In genomic region chr5:112977089-112977488, GRCm38 (mm10) we compare ENCODE assay signal across 25 mouse cellular contexts. TPM values are rescaled to one million over a fixed set of nuclear protein-coding genes. Genes with fewer than 3 reads are reported as not detected.
DNase-seq lines count a peak whose midpoint lies in the region; ATAC-seq and TF ChIP-seq lines count a peak whose summit lies in the region.
"Had no signal": no experiment of that assay in that cellular context is flagged by ENCODE, and none has a peak within 500 bp of the region (broad histone marks: within the 10 kb centered on the region; RNA-seq: fewer than 3 reads in every experiment).

No protein-coding gene starts in this region.

- H3K9me3 ChIP-seq in heart, embryonic 12.5 days (replicated peaks): no peaks in the 10 kb centered on the region
- H3K9me3 ChIP-seq in midbrain, postnatal 0 days (ENCODE audit: low read length): no peaks in the 10 kb centered on the region
- H3K9me3 ChIP-seq in midbrain, embryonic 15.5 days: no peaks in the 10 kb centered on the region
- H3K9me3 ChIP-seq: embryonic facial prominence, embryonic 12.5 days; hindbrain, embryonic 15.5 days; intestine, embryonic 15.5 days; limb, embryonic 12.5 days; liver, embryonic 12.5 days; lung, embryonic 15.5 days; midbrain, embryonic 13.5 days; neural tube, embryonic 12.5 days had no signal

- no peak overlapping the region for H3K4me2 ChIP-seq in heart, embryonic 12.5 days
- no peak overlapping the region for H3K4me2 ChIP-seq in midbrain, postnatal 0 days (ENCODE audit: low read depth, low read length, poor library complexity, severe bottlenecking)
- H3K4me2 ChIP-seq in midbrain, embryonic 15.5 days: no peak overlapping the region
- H3K4me2 ChIP-seq: embryonic facial prominence, embryonic 12.5 days; hindbrain, embryonic 15.5 days; intestine, embryonic 15.5 days; limb, embryonic 12.5 days; liver, embryonic 12.5 days; lung, embryonic 15.5 days; midbrain, embryonic 13.5 days; neural tube, embryonic 12.5 days had no signal

- 39% methylated on average over 5 of the region's 5 CpGs for WGBS in heart, embryonic 12.5 days
- WGBS in heart, adult 2 months: 22% methylated on average over 5 of the region's 5 CpGs
- 73% methylated on average over 5 of the region's 5 CpGs for WGBS in midbrain, postnatal 0 days
- WGBS in midbrain, embryonic 15.5 days: 82% methylated on average over 5 of the region's 5 CpGs

- 0 out of 2 replicates have a peak overlapping the region, but pooled peaks have one; percentile 39 for H3K27ac ChIP-seq in heart, embryonic 12.5 days (ENCODE audit: poor library complexity, severe bottlenecking)
- no peak overlapping the region for H3K27ac ChIP-seq in heart, adult 2 months
- no peak overlapping the region for H3K27ac ChIP-seq in midbrain, postnatal 0 days (ENCODE audit: low read depth, low read length)
- H3K27ac ChIP-seq in midbrain, embryonic 15.5 days: no peak overlapping the region
- H3K27ac ChIP-seq: embryonic facial prominence, embryonic 12.5 days; hindbrain, embryonic 15.5 days; intestine, embryonic 15.5 days; limb, embryonic 12.5 days; liver, embryonic 12.5 days; lung, embryonic 15.5 days; midbrain, embryonic 13.5 days; neural tube, embryonic 12.5 days had no signal

- H3K9ac ChIP-seq in heart, embryonic 12.5 days: no peak overlapping the region
- H3K9ac ChIP-seq in heart, adult 2 months (ENCODE audit: low read depth, low read length): no peak overlapping the region
- no peak overlapping the region for H3K9ac ChIP-seq in midbrain, postnatal 0 days (replicated peaks; ENCODE audit: low read length, poor library complexity, severe bottlenecking)
- H3K9ac ChIP-seq in midbrain, embryonic 15.5 days: no peak overlapping the region
- H3K9ac ChIP-seq: embryonic facial prominence, embryonic 12.5 days; forebrain, postnatal 0 days; hindbrain, embryonic 15.5 days; intestine, embryonic 15.5 days; limb, embryonic 12.5 days; liver, embryonic 12.5 days; lung, embryonic 15.5 days; midbrain, embryonic 13.5 days; neural tube, embryonic 12.5 days had no signal

- no peaks in the 10 kb centered on the region for H3K27me3 ChIP-seq in heart, embryonic 12.5 days (replicated peaks)
- H3K27me3 ChIP-seq in heart, adult 2 months (ENCODE audit: control insufficient read depth, insufficient read depth, low read length): no peaks in the 10 kb centered on the region
- H3K27me3 ChIP-seq in midbrain, postnatal 0 days (ENCODE audit: insufficient read depth, low read length): no peaks in the 10 kb centered on the region
- no peaks in the 10 kb centered on the region for H3K27me3 ChIP-seq in midbrain, embryonic 15.5 days (replicated peaks)
- H3K27me3 ChIP-seq: embryonic facial prominence, embryonic 12.5 days; hindbrain, embryonic 15.5 days; intestine, embryonic 15.5 days; limb, embryonic 12.5 days; liver, embryonic 12.5 days; lung, embryonic 15.5 days; midbrain, embryonic 13.5 days; neural tube, embryonic 12.5 days had no signal

- no peak for TF ChIP-seq CTCF in heart, adult 2 months (IDR thresholded peaks at IDR 0.05)
- no peak for TF ChIP-seq CTCF in midbrain, postnatal 0 days (IDR thresholded peaks at IDR 0.05)

- H3K36me3 ChIP-seq in heart, embryonic 12.5 days: 0 out of 2 replicates have a peak, but pooled peaks cover 3% of the 10 kb centered on the region
- no peaks in the 10 kb centered on the region for H3K36me3 ChIP-seq in heart, adult 2 months (ENCODE audit: control insufficient read depth, insufficient read depth, low read length)
- no peaks in the 10 kb centered on the region for H3K36me3 ChIP-seq in midbrain, postnatal 0 days (ENCODE audit: insufficient read depth, low read length)
- no peaks in the 10 kb centered on the region for H3K36me3 ChIP-seq in midbrain, embryonic 15.5 days (replicated peaks)
- H3K36me3 ChIP-seq: embryonic facial prominence, embryonic 12.5 days; hindbrain, embryonic 15.5 days; intestine, embryonic 15.5 days; limb, embryonic 12.5 days; lung, embryonic 15.5 days; midbrain, embryonic 13.5 days; neural tube, embryonic 12.5 days had no signal

- no peak for TF ChIP-seq POLR2A in heart, adult 2 months (IDR thresholded peaks at IDR 0.05; ENCODE audit: insufficient read depth, low read depth, low read length)

- no peak for TF ChIP-seq EP300 in heart, adult 2 months (IDR thresholded peaks at IDR 0.05; ENCODE audit: insufficient read depth, low read depth, low read length)

- no peak overlapping the region for H3K4me3 ChIP-seq in heart, embryonic 12.5 days
- no peak overlapping the region for H3K4me3 ChIP-seq in heart, adult 2 months
- no peak overlapping the region for H3K4me3 ChIP-seq in midbrain, postnatal 0 days (ENCODE audit: low read depth, low read length)
- no peak overlapping the region for H3K4me3 ChIP-seq in midbrain, embryonic 15.5 days
- H3K4me3 ChIP-seq: embryonic facial prominence, embryonic 12.5 days; hindbrain, embryonic 15.5 days; intestine, embryonic 15.5 days; limb, embryonic 12.5 days; liver, embryonic 12.5 days; lung, embryonic 15.5 days; megakaryocyte, embryonic 14.5 days; midbrain, embryonic 13.5 days; neural tube, embryonic 12.5 days had no signal

- H3K79me2 ChIP-seq in heart, adult 2 months (replicated peaks; ENCODE audit: control insufficient read depth, insufficient read depth, low read length): no peaks in the 10 kb centered on the region

- intact Hi-C loops in heart, postnatal 10 days (cut with DNase I): no loop called here
- intact Hi-C loops in heart, adult 2 months (cut with DNase I): no loop called here

- H3K4me1 ChIP-seq in heart, embryonic 12.5 days (replicated peaks): peaks cover 14% of the 10 kb centered on the region
- H3K4me1 ChIP-seq in heart, adult 2 months (ENCODE audit: control insufficient read depth, insufficient read depth, low read length): no peaks in the 10 kb centered on the region
- H3K4me1 ChIP-seq in midbrain, postnatal 0 days (ENCODE audit: insufficient read depth, low read length): no peaks in the 10 kb centered on the region
- peaks cover 10% of the 10 kb centered on the region for H3K4me1 ChIP-seq in midbrain, embryonic 15.5 days
- H3K4me1 ChIP-seq: intestine, embryonic 15.5 days; liver, embryonic 12.5 days; megakaryocyte, embryonic 14.5 days had no signal

- no peak for DNase-seq in heart, adult 11 months
- DNase-seq in heart, postnatal 10 days: peak; percentile 62 to 66
- DNase-seq in heart, adult 2 months: no peak
- peak; percentile 64 for DNase-seq in midbrain, postnatal 0 days (ENCODE audit: low spot score)
- no peak for DNase-seq in gastrocnemius, postnatal 4 days (ENCODE audit: low spot score in 2 of 2)
- DNase-seq: adrenal gland, postnatal 36 days; cerebellum, postnatal 25 days; forebrain, postnatal 0 days; gastrocnemius, postnatal 14 days; kidney, adult 8-10 months; kidney, postnatal 10 days; right cerebral cortex, postnatal 14 days; thymus, postnatal 14 days had no signal

- peak; percentile 36; the same call in 1 of the 2 replicates for ATAC-seq in heart, embryonic 12.5 days (ENCODE audit: insufficient number of reproducible peaks, low FRiP score)
- ATAC-seq in midbrain, postnatal 0 days (ENCODE audit: low FRiP score): no peak
- no peak for ATAC-seq in midbrain, embryonic 15.5 days (replicated peaks)
- ATAC-seq: forebrain, postnatal 0 days; intestine, embryonic 15.5 days; liver, embryonic 12.5 days; midbrain, embryonic 13.5 days; Patski had no signal

RNA-seq across cellular contexts. Expression of gene Grk3, which starts 38.5 kb away (rescaled TPM):
- 14.1 and 16.1 TPM in 2 replicates for polyA plus RNA-seq in heart, embryonic 12.5 days (2016; fragmentation: Nextera tagmentation; extraction: Ambion mirVana)
- total RNA-seq in heart, postnatal 10 days (2021): 10 to 100 TPM in 1 of 2 experiments, 1 to 10 TPM in 1; 9.1 to 17.6 TPM
- 1 to 10 TPM; 4.9 to 5.2 TPM for total RNA-seq in heart, adult 2 months (2021)
- 8.4 and 16.0 TPM in 2 replicates for polyA plus RNA-seq in heart, adult 2 months (2012; rRNA removed)
- 48.4 and 73.0 TPM in 2 replicates for total RNA-seq in midbrain, postnatal 0 days (2014; rRNA removed)
- 15.2 and 21.1 TPM in 2 replicates for polyA plus RNA-seq in midbrain, postnatal 0 days (2015; fragmentation: Nextera tagmentation; extraction: Ambion mirVana)
- 27.2 and 31.8 TPM in 2 replicates for polyA plus RNA-seq in midbrain, embryonic 15.5 days (2015; fragmentation: Nextera tagmentation; extraction: Ambion mirVana)
- total RNA-seq in gastrocnemius, postnatal 4 days (2021): 1 to 10 TPM; 7.4 to 8.4 TPM
- polyA plus RNA-seq: Patski had no signal

Comparison
In these comparisons a context has a peak if more than half of its experiments do, and no peak if none do; other contexts are left out.
1. DNase-seq: peak in heart, postnatal 10 days (2 of 2) and midbrain, postnatal 0 days (single experiment); none in heart, adult 11 months (single experiment), heart, adult 2 months (0 of 2) and gastrocnemius, postnatal 4 days (0 of 2).